Comparison of ENCODE assay signal across 13 mouse cellular contexts in the genomic region with DNA sequence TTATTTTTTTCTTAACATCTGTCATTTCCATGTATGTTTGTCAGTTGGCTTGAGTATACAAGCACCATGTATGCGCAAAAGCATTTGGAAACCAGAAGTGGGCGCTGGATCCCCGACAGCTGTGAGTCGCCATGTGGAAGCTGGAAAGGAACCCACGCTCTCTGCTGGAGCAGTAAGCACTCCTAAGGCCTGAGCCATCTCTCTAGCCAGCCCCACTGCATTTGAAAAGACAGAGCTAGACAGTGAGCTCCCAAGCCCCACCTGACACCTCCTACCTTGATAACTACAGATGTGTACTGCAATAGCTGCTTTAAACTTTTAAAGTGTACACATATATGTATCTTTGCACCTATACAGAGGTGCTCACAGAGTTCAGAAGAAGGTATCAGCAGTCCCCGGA. TPM values are rescaled to one million over a fixed set of nuclear protein-coding genes. Genes with fewer than 3 reads are reported as not detected.
"Had no signal": no experiment of that assay in that cellular context is flagged by ENCODE, and none has a peak within 500 bp of the region (broad histone marks: within the 10 kb centered on the region; RNA-seq: fewer than 3 reads in every experiment).

No protein-coding gene starts in this region.

- DNase-seq: kidney, adult 18-20 months; kidney, postnatal 25 days; layer of hippocampus, adult 9-11 months; right cerebral cortex, adult 18-20 months; right cerebral cortex, postnatal 25 days had no signal

- ATAC-seq: intestine, embryonic 15.5 days; midbrain, embryonic 13.5 days had no signal

- H3K9ac ChIP-seq: intestine, embryonic 15.5 days; liver, embryonic 15.5 days; midbrain, embryonic 13.5 days; neural tube, embryonic 15.5 days had no signal

- H3K27me3 ChIP-seq: intestine, embryonic 15.5 days; liver, embryonic 15.5 days; midbrain, embryonic 13.5 days; neural tube, embryonic 15.5 days had no signal

- H3K4me2 ChIP-seq: intestine, embryonic 15.5 days; liver, embryonic 11.5 days; liver, embryonic 15.5 days; midbrain, embryonic 13.5 days; neural tube, embryonic 15.5 days had no signal

- H3K4me1 ChIP-seq: intestine, embryonic 15.5 days; limb, embryonic 10.5 days; midbrain, embryonic 13.5 days; neural tube, embryonic 15.5 days had no signal

- H3K27ac ChIP-seq: intestine, embryonic 15.5 days; limb, embryonic 10.5 days; liver, embryonic 15.5 days; midbrain, embryonic 13.5 days; neural tube, embryonic 15.5 days had no signal

- H3K9me3 ChIP-seq: intestine, embryonic 15.5 days; limb, embryonic 10.5 days; liver, embryonic 15.5 days; midbrain, embryonic 13.5 days; neural tube, embryonic 15.5 days had no signal

- H3K4me3 ChIP-seq: intestine, embryonic 15.5 days; limb, embryonic 10.5 days; liver, embryonic 15.5 days; midbrain, embryonic 13.5 days; myocyte; neural tube, embryonic 15.5 days had no signal

RNA-seq across cellular contexts. Expression of gene 1810010H24Rik, which starts 31.9 kb away (rescaled TPM):
- total RNA-seq: megakaryocyte progenitor cell, adult 5-6 weeks had no signal
